Mouse (Mus musculus): ENCODE data around the gene Dop1b. TPM values are rescaled to one million over a fixed set of nuclear protein-coding genes. Genes with fewer than 3 reads are reported as not detected.
A peak's percentile ranks its signal among the peaks of the same experiment; 100 is the strongest.
"Not testable (repeated sequence)": the region's sequence is repeated elsewhere in the genome, so short reads cannot be mapped to it uniquely, and the experiment has no call there.

Gene Dop1b
- polyA plus RNA-seq (2015; fragmentation: Nextera tagmentation; extraction: Ambion mirVana), result 17.8 and 20.5 TPM in 2 replicates

DNA sequence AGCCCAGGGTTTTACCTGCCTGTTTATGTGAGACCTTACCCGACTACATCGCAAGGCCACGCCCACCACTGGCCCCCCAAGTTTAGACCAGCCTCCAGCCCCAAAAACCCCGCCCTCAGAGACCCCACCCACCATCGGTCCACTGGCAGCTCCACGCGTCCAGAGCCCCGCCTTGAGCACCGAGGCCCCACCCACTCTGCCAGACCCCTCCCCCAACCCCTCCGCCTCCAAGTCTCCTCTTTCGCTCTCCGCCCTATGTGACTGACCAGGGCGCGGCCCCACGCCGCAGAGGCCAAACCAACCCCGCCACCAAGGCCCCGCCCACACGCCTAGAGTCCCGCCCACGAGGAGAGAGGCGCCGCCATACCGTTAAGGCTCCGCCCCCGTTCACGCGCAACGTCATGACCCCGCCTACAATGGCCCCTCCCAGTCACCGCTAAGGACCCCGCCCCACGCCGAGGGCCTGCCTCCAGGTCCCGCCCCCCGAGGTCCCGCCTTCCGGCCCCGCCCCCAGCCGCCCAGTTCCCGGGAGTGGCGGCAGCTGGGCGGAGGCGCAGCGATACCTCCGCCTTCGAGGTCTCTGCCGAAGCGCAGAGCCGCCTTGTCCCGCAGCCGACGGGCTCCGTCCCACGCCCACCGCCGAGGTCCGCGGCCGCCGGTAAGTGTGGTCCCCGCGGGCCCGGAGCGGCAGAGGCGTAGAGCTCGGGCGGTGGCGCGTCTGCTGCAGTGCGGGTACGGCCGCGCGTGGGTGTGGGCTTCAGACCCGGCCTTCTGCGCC lies at the start of gene Dop1b:
Dop1b (plus strand) TSS at position 494 of the 778 bp plus-strand sequence.
- H3K9ac ChIP-seq, result peak within 1 kb of the TSS; percentile 60
- peak within 1 kb of the TSS; percentile 71 for H3K27ac ChIP-seq
- under 1% methylated on average over 71 of the region's 77 CpGs for WGBS
- peak within 1 kb of the TSS; percentile 93 for H3K4me2 ChIP-seq
- no peaks in the 10 kb centered on the region for H3K27me3 ChIP-seq (replicated peaks)
- H3K9me3 ChIP-seq, result no peaks in the 10 kb centered on the region
- ATAC-seq (ENCODE audit: insufficient read depth, low FRiP score, low read depth), result peak; percentile 90
- peaks cover 7% of the 10 kb centered on the region; the same call in 1 of the 2 replicates for H3K4me1 ChIP-seq
- H3K36me3 ChIP-seq, result no peaks in the 10 kb centered on the region
- peak within 1 kb of the TSS; percentile 69 for H3K4me3 ChIP-seq (replicated peaks)

DNA sequence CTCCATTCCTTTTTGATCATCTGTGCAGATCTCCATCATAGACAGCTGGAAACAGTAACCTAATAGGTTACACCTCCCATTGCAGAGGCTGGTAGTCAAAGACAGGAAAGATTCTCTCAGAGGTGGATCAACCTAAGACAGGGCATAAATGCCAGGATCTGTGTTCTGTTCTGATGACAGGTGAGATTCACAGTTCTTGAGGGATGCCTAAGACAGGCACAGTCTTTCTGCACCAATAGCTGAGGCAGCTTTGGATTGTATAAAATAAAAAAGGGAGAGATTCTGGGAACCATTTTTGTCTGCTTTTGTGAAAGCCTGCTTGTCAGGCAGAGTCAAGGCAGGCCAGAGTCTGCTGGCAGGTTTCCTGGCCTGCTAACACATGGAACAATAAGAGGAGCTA lies 43.7 kb upstream of the Dop1b start:
- Histone ChIP-seq H3K4me2 (no peak overlapping the region), H3K9me3 (no peaks in the 10 kb centered on the region), H3K27ac (no peak overlapping the region), H3K9ac (no peak overlapping the region), H3K36me3 (no peaks in the 10 kb centered on the region), H3K4me3 (replicated peaks) (no peak overlapping the region), H3K4me1 (no peaks in the 10 kb centered on the region), H3K27me3 (replicated peaks) (no peaks in the 10 kb centered on the region)
- no peak for ATAC-seq (ENCODE audit: insufficient read depth, low FRiP score, low read depth)

DNA sequence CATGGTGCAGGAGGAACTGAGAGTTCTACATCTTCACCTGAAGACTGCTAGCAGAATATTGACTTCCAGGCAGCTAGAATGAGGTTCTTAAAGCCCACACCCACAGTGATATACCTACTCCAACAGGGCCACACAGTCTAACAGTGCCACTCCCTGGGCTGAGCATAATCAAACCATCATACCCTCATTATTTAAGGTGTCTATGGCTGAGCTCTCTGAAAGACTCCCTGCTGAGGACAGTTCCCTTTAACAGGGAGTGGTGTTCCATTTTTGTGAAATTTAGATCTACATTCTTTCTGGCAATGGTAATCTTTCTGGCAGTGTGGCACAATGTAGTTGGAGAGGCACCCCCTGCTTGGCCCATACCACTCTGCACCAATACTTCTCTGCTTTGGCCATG lies 42.2 kb upstream of the Dop1b start:
- no peaks in the 10 kb centered on the region for H3K9me3 ChIP-seq
- H3K4me1 ChIP-seq, result no peaks in the 10 kb centered on the region
- no peak overlapping the region for H3K4me3 ChIP-seq (replicated peaks)
- H3K36me3 ChIP-seq, result no peaks in the 10 kb centered on the region
- no peak overlapping the region for H3K4me2 ChIP-seq
- no peak overlapping the region for H3K9ac ChIP-seq
- H3K27ac ChIP-seq, result no peak overlapping the region
- H3K27me3 ChIP-seq (replicated peaks), result no peaks in the 10 kb centered on the region
- ATAC-seq (ENCODE audit: insufficient read depth, low FRiP score, low read depth), result no peak

DNA sequence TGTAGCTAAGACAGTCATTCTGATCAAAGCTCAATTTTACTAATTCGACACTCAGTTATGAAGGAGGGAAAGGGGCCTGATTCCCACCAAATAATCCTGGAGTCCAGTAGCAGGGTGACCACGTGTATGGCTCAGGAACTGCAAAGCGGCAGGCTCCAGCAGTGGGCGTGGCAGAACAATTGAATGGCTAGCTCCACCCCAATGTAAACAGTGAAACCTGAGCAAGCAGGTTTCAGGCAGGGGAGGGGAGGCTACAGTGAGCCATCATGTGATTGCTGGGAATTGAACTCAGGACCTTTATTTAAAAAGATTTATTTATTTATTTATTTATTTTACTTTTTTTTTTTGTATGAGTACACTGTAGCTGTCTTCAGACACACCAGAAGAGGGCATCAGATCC lies 41.2 kb upstream of the Dop1b start:
- 28% methylated on average over 4 of the region's 4 CpGs for WGBS
- H3K27me3 ChIP-seq (replicated peaks); H3K4me3 ChIP-seq (replicated peaks); H3K4me2 ChIP-seq; H3K27ac ChIP-seq; H3K4me1 ChIP-seq; H3K9ac ChIP-seq; ATAC-seq (ENCODE audit: insufficient read depth, low FRiP score, low read depth); H3K9me3 ChIP-seq; H3K36me3 ChIP-seq: not testable (repeated sequence)

- no peaks in the 10 kb centered on the region for H3K36me3 ChIP-seq
- H3K4me3 ChIP-seq (replicated peaks), result no peak overlapping the region
- H3K9ac ChIP-seq, result no peak overlapping the region
- H3K27ac ChIP-seq, result no peak overlapping the region
- WGBS, result 90% methylated on average over 5 of the region's 5 CpGs
- H3K4me1 ChIP-seq, result no peaks in the 10 kb centered on the region
- ATAC-seq (ENCODE audit: insufficient read depth, low FRiP score, low read depth), result no peak
- H3K9me3 ChIP-seq, result no peaks in the 10 kb centered on the region
- H3K27me3 ChIP-seq (replicated peaks), result no peaks in the 10 kb centered on the region
- H3K4me2 ChIP-seq, result no peak overlapping the region
Measured at GRCm38 (mm10) chr16:93671064-93671463, 40.6 kb upstream of the Dop1b start.

GRCm38 (mm10) chr16:93676376-93676775 lies 35.3 kb upstream of the Dop1b start:
- H3K27me3 ChIP-seq (replicated peaks), result peaks cover under 1% of the 10 kb centered on the region; the same call in 1 of the 2 replicates
- WGBS, result 81% methylated on average over 5 of the region's 5 CpGs
- no peak for ATAC-seq (ENCODE audit: insufficient read depth, low FRiP score, low read depth)

DNA sequence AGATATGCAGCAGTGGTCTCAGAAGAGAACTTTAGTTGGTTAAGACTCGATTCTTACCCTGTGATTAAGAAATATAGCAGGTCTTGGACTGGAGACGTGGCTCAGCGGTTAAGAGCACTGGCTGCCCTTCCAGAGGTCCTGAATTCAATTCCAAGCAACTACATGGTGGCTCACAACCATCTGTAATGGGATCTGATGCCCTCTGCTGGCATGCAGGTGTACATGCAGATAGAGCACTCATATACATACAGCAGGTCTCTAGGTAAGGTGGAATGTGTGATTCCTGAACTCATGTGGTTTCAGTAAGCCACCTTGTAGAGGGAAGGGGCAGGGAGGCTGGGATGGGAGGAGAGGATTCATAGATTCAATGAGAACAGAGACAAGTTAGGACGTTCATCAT lies 33.5 kb upstream of the Dop1b start:
- WGBS, result 78% methylated on average over 4 of the region's 4 CpGs
- H3K4me2 ChIP-seq, result no peak overlapping the region
- H3K27ac ChIP-seq, result no peak overlapping the region
- H3K4me3 ChIP-seq (replicated peaks), result no peak overlapping the region
- H3K9me3 ChIP-seq, result no peaks in the 10 kb centered on the region
- H3K27me3 ChIP-seq (replicated peaks), result peaks cover 12% of the 10 kb centered on the region
- H3K9ac ChIP-seq, result no peak overlapping the region
- H3K36me3 ChIP-seq, result no peaks in the 10 kb centered on the region
- H3K4me1 ChIP-seq, result peaks cover 9% of the 10 kb centered on the region; the same call in 1 of the 2 replicates
- ATAC-seq (ENCODE audit: insufficient read depth, low FRiP score, low read depth), result no peak

More at GRCm38 (mm10) chr16:93676376-93676775, 35.3 kb upstream of the Dop1b start:
- no peaks in the 10 kb centered on the region for H3K4me1 ChIP-seq
- no peak overlapping the region for H3K4me2 ChIP-seq
- H3K9me3 ChIP-seq, result no peaks in the 10 kb centered on the region
- no peak overlapping the region for H3K4me3 ChIP-seq (replicated peaks)
- no peak overlapping the region for H3K27ac ChIP-seq
- H3K36me3 ChIP-seq, result no peaks in the 10 kb centered on the region
- no peak overlapping the region for H3K9ac ChIP-seq

- no peak overlapping the region for H3K4me2 ChIP-seq
- 61% methylated on average over 9 of the region's 9 CpGs for WGBS
- no peak overlapping the region for H3K4me3 ChIP-seq (replicated peaks)
- peaks cover 18% of the 10 kb centered on the region for H3K27me3 ChIP-seq (replicated peaks)
- no peaks in the 10 kb centered on the region for H3K36me3 ChIP-seq
- H3K9ac ChIP-seq, result no peak overlapping the region
- peaks cover 15% of the 10 kb centered on the region; the same call in 1 of the 2 replicates for H3K4me1 ChIP-seq
- H3K27ac ChIP-seq, result peak overlapping the region; percentile 31; the same call in 1 of the 2 replicates
- H3K9me3 ChIP-seq, result no peaks in the 10 kb centered on the region
- no peak for ATAC-seq (ENCODE audit: insufficient read depth, low FRiP score, low read depth)
Measured at GRCm38 (mm10) chr16:93679165-93679564, 32.5 kb upstream of the Dop1b start.

DNA sequence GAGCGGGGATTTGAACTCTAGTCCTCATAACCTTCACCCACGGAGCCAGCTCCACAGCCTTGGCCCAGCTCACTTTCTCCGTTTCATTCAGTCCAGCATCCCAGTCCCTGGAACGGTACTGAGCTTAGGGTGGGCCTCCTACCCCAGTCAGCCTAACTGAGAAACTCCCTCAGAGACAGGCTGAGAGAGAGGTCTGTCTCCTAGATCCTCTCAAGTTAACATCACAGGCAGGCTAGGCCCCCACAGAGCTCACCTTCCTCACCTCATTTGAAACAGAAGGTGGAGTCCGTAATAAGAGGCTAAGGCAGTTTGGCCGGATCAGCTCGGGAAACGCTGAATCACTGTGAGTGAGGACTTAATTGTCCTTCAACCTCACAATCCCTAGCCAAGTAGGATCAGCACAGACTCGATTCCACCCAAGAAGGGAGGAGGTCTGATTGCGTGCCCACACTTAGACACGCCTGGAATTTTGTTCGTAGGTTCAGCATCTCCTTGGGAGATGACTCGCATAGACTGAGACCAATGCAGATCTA lies 29.5 kb upstream of the Dop1b start:
- WGBS, result 24% methylated on average over 13 of the region's 13 CpGs
- H3K27ac ChIP-seq, result peak overlapping the region; percentile 80
- no peak overlapping the region for H3K9ac ChIP-seq
- no peaks in the 10 kb centered on the region for H3K9me3 ChIP-seq
- no peaks in the 10 kb centered on the region for H3K36me3 ChIP-seq
- H3K4me2 ChIP-seq, result peak overlapping the region; percentile 85
- peaks cover 27% of the 10 kb centered on the region for H3K27me3 ChIP-seq (replicated peaks)
- no peak for ATAC-seq (ENCODE audit: insufficient read depth, low FRiP score, low read depth)
- H3K4me3 ChIP-seq (replicated peaks), result peak overlapping the region; percentile 47
- H3K4me1 ChIP-seq, result peaks cover 18% of the 10 kb centered on the region; the same call in 1 of the 2 replicates

DNA sequence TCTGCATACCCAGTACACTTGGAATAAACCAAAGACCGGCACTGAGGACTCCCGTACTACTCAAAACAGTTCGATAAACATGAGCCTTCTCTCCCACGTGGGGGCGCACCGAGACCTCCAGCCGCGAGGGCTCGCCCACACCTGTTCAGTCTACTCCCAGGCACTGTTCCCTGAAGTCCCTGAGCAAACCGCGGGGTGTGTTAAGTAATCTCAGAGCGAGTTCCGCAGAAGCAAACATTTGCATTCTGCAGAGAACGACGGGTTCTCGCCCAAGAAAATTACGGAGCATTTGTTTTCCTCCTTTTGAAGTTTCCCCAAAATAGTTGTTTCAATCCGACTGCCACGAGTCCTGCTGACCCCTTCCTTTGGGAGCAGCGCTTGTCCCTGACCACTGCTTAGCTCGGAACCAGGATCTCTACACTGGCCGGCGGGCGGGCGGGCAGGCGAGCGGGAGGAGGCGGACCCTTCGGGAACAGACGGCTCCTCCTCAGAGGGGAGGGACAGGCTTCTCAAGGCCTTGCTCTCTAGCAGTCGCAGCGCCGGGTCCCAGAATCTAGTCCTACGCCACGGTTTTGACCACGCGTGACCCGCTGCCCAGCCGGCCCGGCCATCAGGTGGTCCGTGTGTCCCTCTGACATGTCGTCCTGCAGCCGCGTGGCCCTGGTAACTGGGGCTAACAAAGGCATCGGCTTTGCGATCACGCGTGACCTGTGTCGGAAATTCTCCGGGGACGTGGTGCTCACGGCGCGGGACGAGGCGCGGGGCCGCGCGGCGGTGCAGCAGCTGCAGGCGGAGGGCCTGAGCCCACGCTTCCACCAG lies 28.8 kb upstream of the Dop1b start, which contains the start of gene Cbr3:
Cbr3 (plus strand) TSS at position 527 of the 819 bp plus-strand sequence.
- no peaks in the 10 kb centered on the region for H3K36me3 ChIP-seq
- WGBS, result under 1% methylated on average over 63 of the region's 63 CpGs
- peaks cover 18% of the 10 kb centered on the region; the same call in 1 of the 2 replicates for H3K4me1 ChIP-seq
- H3K27me3 ChIP-seq (replicated peaks), result peaks cover 27% of the 10 kb centered on the region
- peak; percentile 82 for ATAC-seq (ENCODE audit: insufficient read depth, low FRiP score, low read depth)
- peak within 1 kb of the TSS; percentile 17; the same call in 1 of the 2 replicates for H3K9ac ChIP-seq
- H3K27ac ChIP-seq, result peak within 1 kb of the TSS; percentile 80
- peak within 1 kb of the TSS; percentile 85 for H3K4me2 ChIP-seq
- peak within 1 kb of the TSS; percentile 47 for H3K4me3 ChIP-seq (replicated peaks)
- H3K9me3 ChIP-seq, result no peaks in the 10 kb centered on the region

GRCm38 (mm10) chr16:93683508-93684236 lies 28.0 kb upstream of the Dop1b start:
- peaks cover 27% of the 10 kb centered on the region for H3K27me3 ChIP-seq (replicated peaks)
- peak overlapping the region; percentile 80 for H3K27ac ChIP-seq
- WGBS, result 2% methylated on average over 41 of the region's 53 CpGs

More at GRCm38 (mm10) chr16:93683508-93684236, 28.0 kb upstream of the Dop1b start:
- no peak for ATAC-seq (ENCODE audit: insufficient read depth, low FRiP score, low read depth)
- H3K9ac ChIP-seq, result peak overlapping the region; percentile 17; the same call in 1 of the 2 replicates
- H3K4me1 ChIP-seq, result peaks cover 18% of the 10 kb centered on the region; the same call in 1 of the 2 replicates
- no peaks in the 10 kb centered on the region for H3K9me3 ChIP-seq
- H3K4me3 ChIP-seq (replicated peaks), result peak overlapping the region; percentile 47
- H3K4me2 ChIP-seq, result peak overlapping the region; percentile 85
- no peaks in the 10 kb centered on the region for H3K36me3 ChIP-seq
